Mouse (Mus musculus) ES-E14 (cell line): Measurements from ENCODE around the gene Mycbp. TPM values are rescaled to one million over a fixed set of nuclear protein-coding genes. Genes with fewer than 3 reads are reported as not detected.

Source experiments
- DNase-seq: peaks from one replicate; pipeline ENCODE4 v3.0.0-alpha.2; 2013; ENCODE audit warnings: low read depth, low spot score
- H3K27ac ChIP-seq: 2 replicates; pipeline ENCODE4 v1.5.1; 2012; ENCODE audit warnings: low read depth, mild to moderate bottlenecking, low read length, moderate library complexity, mixed read lengths; ENCODE audit not compliant: poor library complexity, insufficient read depth, severe bottlenecking
- H3K36me3 ChIP-seq: 2 replicates; pipeline ENCODE4 v1.6.1; 2012; ENCODE audit warnings: mild to moderate bottlenecking, low read length, moderate library complexity, mixed read lengths; ENCODE audit not compliant: control insufficient read depth, poor library complexity, insufficient read depth, severe bottlenecking
- H3K4me1 ChIP-seq, 2 experiments: fragments of 150-350 bp in 1 of 2; sonication (generic) in 1 of 2; 2 replicates each; pipeline ENCODE4 v1.6.1; 2012; ENCODE audit warnings: low read length in 2 of 2, mild to moderate bottlenecking in 1 of 2, mixed read lengths in 1 of 2; ENCODE audit not compliant: control insufficient read depth in 2 of 2, insufficient read depth in 2 of 2, poor library complexity in 1 of 2
- H3K4me3 ChIP-seq, 2 experiments: fragments of 150-350 bp in 1 of 2; sonication (generic) in 1 of 2; 2 replicates each; pipeline ENCODE4 v1.5.1; 2012; ENCODE audit warnings: low read length in 2 of 2, low read depth in 1 of 2, mild to moderate bottlenecking in 1 of 2, mixed read lengths in 1 of 2; ENCODE audit not compliant: insufficient read depth in 1 of 2, poor library complexity in 1 of 2, severe bottlenecking in 1 of 2
- H3K9ac ChIP-seq: 2 replicates; pipeline ENCODE4 v1.6.1; 2012; ENCODE audit warnings: low read depth, mild to moderate bottlenecking, low read length, mixed read lengths; ENCODE audit not compliant: poor library complexity, insufficient read depth, severe bottlenecking
- H3K9me3 ChIP-seq: fragments of 150-350 bp; sonication (generic); 2 replicates; pipeline ENCODE4 v1.6.1; 2012; ENCODE audit warnings: low read depth, mild to moderate bottlenecking, low read length; ENCODE audit not compliant: control insufficient read depth, insufficient read depth
- CHD2 ChIP-seq: IDR thresholded peaks from 2 replicates; pipeline ENCODE4 v1.6.1; 2014; ENCODE audit warnings: mild to moderate bottlenecking, low read depth, low read length, inconsistent platforms
- HCFC1 ChIP-seq: IDR thresholded peaks from 2 replicates; pipeline ENCODE4 v1.6.1; 2012; ENCODE audit warnings: low read length, inconsistent platforms, borderline replicate concordance; ENCODE audit not compliant: insufficient read depth
- MAFK ChIP-seq: IDR thresholded peaks from 2 replicates; pipeline ENCODE4 v1.6.1; 2014; ENCODE audit warnings: mild to moderate bottlenecking, low read depth, low read length, inconsistent platforms; ENCODE audit not compliant: insufficient read depth
- ZC3H11A ChIP-seq: IDR thresholded peaks from 2 replicates; pipeline ENCODE4 v1.6.1; 2012; ENCODE audit warnings: low read depth, mild to moderate bottlenecking, inconsistent platforms, low read length, borderline replicate concordance
- ZNF384 ChIP-seq: IDR thresholded peaks from 2 replicates; pipeline ENCODE4 v1.6.1; 2012; ENCODE audit warnings: low read depth, low read length, inconsistent platforms
- in situ Hi-C, 2 experiments: fragments of 600-800 bp; cut with MboI; formaldehyde crosslinking; loops; one replicate each; pipeline ENCODE4 v1.15.1; 2025; ENCODE audit warnings: low sequenced_read_pairs in 2 of 2, inconsistent platforms in 1 of 2; ENCODE audit not compliant: unreplicated experiment in 2 of 2
- total RNA-seq: library from RNA; depleted of rRNA; stranded (reverse); fragments of 300-350 nt; gene quantifications from 2 replicates; pipeline ENCODE4 v1.2.3, GENCODE M21; 2012

Mycbp gene
- total RNA-seq, 1 experiment = 49.5 TPM

DNA sequence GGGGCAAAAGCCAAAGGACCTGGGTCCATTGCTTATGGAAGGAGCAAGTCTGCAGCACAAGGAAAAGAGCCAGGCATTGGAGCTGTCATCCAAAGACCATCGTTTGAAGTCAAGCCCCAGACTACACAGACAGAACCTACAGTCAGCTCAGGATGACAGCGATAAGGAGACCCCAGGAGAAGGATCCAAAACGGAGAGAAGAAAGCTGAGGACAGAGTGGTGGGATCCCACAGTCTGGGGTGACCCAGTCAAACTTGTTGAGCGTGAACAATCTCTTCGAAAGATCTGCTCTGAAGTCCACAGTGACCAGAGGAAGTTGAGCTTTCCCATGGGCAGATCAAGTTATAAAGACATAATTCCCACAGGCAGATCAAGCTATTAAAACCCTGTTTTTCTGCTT lies 44.0 kb upstream of the Mycbp start:
- no peaks in the 10 kb centered on the region for H3K36me3 ChIP-seq
- no peaks in the 10 kb centered on the region for H3K9me3 ChIP-seq
- no peak overlapping the region for H3K27ac ChIP-seq
- H3K4me1 ChIP-seq = no peaks in the 10 kb centered on the region
- TF ChIP-seq ZNF384 (no peak), ZC3H11A (no peak), MAFK (no peak)
- no peak overlapping the region for H3K4me3 ChIP-seq
- in situ Hi-C loops = no loop called here
- no peak overlapping the region for H3K9ac ChIP-seq
- no peak for DNase-seq

GRCm38 (mm10) chr4:123893726-123894125 lies 10.9 kb upstream of the Mycbp start:
- Histone ChIP-seq H3K27ac (no peak overlapping the region), H3K4me1 (peaks cover 0 to 8% of the 10 kb centered on the region in 2 experiments; a peak in 1 of 4 replicates), H3K9ac (no peak overlapping the region), H3K36me3 (no peaks in the 10 kb centered on the region), H3K9me3 (no peaks in the 10 kb centered on the region), H3K4me3 (no peak overlapping the region)
- DNase-seq = no peak
- TF ChIP-seq HCFC1 (no peak), MAFK (no peak), CHD2 (no peak), ZNF384 (no peak), ZC3H11A (no peak)
- in situ Hi-C loops = no loop called here

- in situ Hi-C loops = no loop called here
- H3K9me3 ChIP-seq = no peaks in the 10 kb centered on the region
- no peak overlapping the region for H3K9ac ChIP-seq
- TF ChIP-seq CHD2 (no peak), MAFK (no peak), ZC3H11A (no peak), HCFC1 (no peak), ZNF384 (no peak)
- H3K27ac ChIP-seq = no peak overlapping the region
- no peaks in the 10 kb centered on the region for H3K36me3 ChIP-seq
- peaks cover 0 to 8% of the 10 kb centered on the region in 2 experiments; a peak in 1 of 4 replicates for H3K4me1 ChIP-seq
- H3K4me3 ChIP-seq = no peak overlapping the region
- DNase-seq = no peak
These were observed 10.3 kb upstream of the Mycbp start for GRCm38 (mm10) chr4:123894295-123894694.

DNA sequence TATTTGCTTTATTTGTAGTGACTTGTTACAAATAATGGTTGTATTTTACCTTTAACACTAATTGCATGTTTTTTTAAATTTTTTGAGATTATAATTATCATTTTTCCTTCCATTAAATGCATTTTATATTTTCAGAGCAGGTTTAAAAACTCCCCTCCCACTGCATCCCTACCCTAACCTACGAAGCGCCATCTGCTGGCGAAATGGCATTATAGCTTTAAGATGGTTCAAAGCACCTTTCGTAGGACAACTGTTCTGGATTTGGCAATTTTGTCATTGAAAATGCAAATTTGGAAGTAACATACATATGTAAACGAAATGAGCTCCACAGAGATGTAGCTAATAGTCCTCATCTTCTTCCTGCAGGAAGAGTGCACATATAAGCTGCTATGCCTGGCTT lies 5.9 kb upstream of the Mycbp start:
- Histone ChIP-seq H3K4me1 (peaks cover 0 to 5% of the 10 kb centered on the region in 2 experiments; a peak in 1 of 4 replicates), H3K36me3 (no peaks in the 10 kb centered on the region), H3K4me3 (no peak overlapping the region), H3K9ac (no peak overlapping the region), H3K27ac (no peak overlapping the region), H3K9me3 (no peaks in the 10 kb centered on the region)
- in situ Hi-C loops = no loop called here
- DNase-seq = no peak
- 0 out of 2 replicates have a peak, but pooled peaks have one; percentile 16 for TF ChIP-seq ZC3H11A
- TF ChIP-seq CHD2 = no peak

DNA sequence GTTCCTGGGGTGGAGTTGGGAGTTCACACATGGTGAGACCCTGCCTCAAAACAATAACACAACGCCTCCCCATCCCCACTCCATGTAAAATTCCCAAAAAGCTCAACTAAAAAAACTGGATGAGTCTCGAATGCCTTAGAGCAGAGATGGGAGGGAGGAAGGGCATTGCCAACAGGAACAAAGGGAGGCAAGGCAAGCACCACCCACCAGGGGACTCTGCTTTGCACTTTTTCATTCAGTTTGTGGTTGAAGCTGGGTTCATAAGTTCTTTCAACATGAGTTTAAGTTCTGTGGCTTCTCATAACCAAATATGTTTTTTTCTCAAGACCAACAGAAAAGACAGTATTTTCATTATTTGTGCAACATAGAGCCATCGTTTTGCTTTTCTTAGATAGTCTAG lies 1.2 kb upstream of the Mycbp start:
- TF ChIP-seq MAFK (no peak), ZNF384 (no peak), HCFC1 (no peak), CHD2 (no peak), ZC3H11A (no peak)
- DNase-seq = no peak
- in situ Hi-C loops = no loop called here
- Histone ChIP-seq H3K4me3 (no peak overlapping the region), H3K9me3 (no peaks in the 10 kb centered on the region), H3K4me1 (peaks cover 3 to 6% of the 10 kb centered on the region in 2 experiments; a peak in 2 of 4 replicates), H3K36me3 (no peaks in the 10 kb centered on the region), H3K9ac (no peak overlapping the region), H3K27ac (no peak overlapping the region)
